Mouse (Mus musculus) midbrain, embryonic 16.5 days (tissue): ENCODE data around the gene Rnf182. TPM values are rescaled to one million over a fixed set of nuclear protein-coding genes. Genes with fewer than 3 reads are reported as not detected.

Experiments
- ATAC-seq: fragments of 200-750 bp; cut with Nextera tagmentation; 2 replicates; pipeline ENCODE4 v1.8.0; 2017; ENCODE audit warnings: moderate TSS enrichment
- H3K27ac ChIP-seq: fragments of 300-500 bp; sonication (generic); 2 replicates; pipeline ENCODE4 v1.5.1; 2014; ENCODE audit warnings: mild to moderate bottlenecking, low read length, mixed read lengths
- H3K27me3 ChIP-seq: fragments of 300-500 bp; sonication (generic); 2 replicates; pipeline ENCODE4 v1.6.1; 2014; ENCODE audit warnings: low read depth, low read length, mixed read lengths; ENCODE audit not compliant: control insufficient read depth, insufficient read depth
- H3K36me3 ChIP-seq: fragments of 300-500 bp; sonication (generic); 2 replicates; pipeline ENCODE4 v1.6.1; 2014; ENCODE audit warnings: mild to moderate bottlenecking, low read length, moderate library complexity, mixed read lengths; ENCODE audit not compliant: control insufficient read depth, insufficient read depth
- H3K4me1 ChIP-seq: fragments of 300-500 bp; sonication (generic); 2 replicates; pipeline ENCODE4 v1.6.1; 2014; ENCODE audit warnings: mild to moderate bottlenecking, low read length, mixed read lengths; ENCODE audit not compliant: control insufficient read depth, insufficient read depth
- H3K4me2 ChIP-seq: fragments of 300-500 bp; sonication (generic); 2 replicates; pipeline ENCODE4 v1.6.1; 2014; ENCODE audit warnings: mild to moderate bottlenecking, low read length, mixed read lengths
- H3K4me3 ChIP-seq: fragments of 300-500 bp; sonication (generic); 2 replicates; pipeline ENCODE4 v1.5.1; 2014; ENCODE audit warnings: low read depth, mild to moderate bottlenecking, low read length, moderate library complexity, mixed read lengths
- H3K9ac ChIP-seq: fragments of 300-500 bp; sonication (generic); 2 replicates; pipeline ENCODE4 v1.6.1; 2014; ENCODE audit warnings: low read depth, low read length, mixed read lengths
- H3K9me3 ChIP-seq: fragments of 300-500 bp; sonication (generic); replicated peaks from 2 replicates; pipeline ENCODE4 v1.6.1; 2014; ENCODE audit warnings: mild to moderate bottlenecking, low read length, mixed read lengths; ENCODE audit not compliant: control insufficient read depth, poor library complexity, severe bottlenecking
- WGBS: fragments of 180-500 bp; shearing (Covaris S2); extraction: QIAGEN DNeasy Blood & Tissue Kit; methylation state at CpG from one replicate; pipeline ENCODE4 v1.1.7; 2014; 5-methylcytosine and 5-hydroxymethylcytosine counted together
- polyA plus RNA-seq: library from polyadenylated mRNA; unstranded; fragments of >200 nt; fragmentation: Nextera tagmentation; extraction: Ambion mirVana; gene quantifications from 2 replicates; pipeline ENCODE4 v1.2.1, GENCODE M21; 2015

Gene Rnf182
- polyA plus RNA-seq, 1 experiment from 2014 or later = 32.7 TPM

GRCm38 (mm10) chr13:43627922-43628321 is 12.4 kb downstream of the Rnf182 start:
- Histone ChIP-seq H3K4me1 (no peaks in the 10 kb centered on the region), H3K9ac (no peak overlapping the region), H3K36me3 (no peaks in the 10 kb centered on the region), H3K4me3 (no peak overlapping the region), H3K9me3 (no peaks in the 10 kb centered on the region), H3K27ac (no peak overlapping the region), H3K27me3 (no peaks in the 10 kb centered on the region), H3K4me2 (no peak overlapping the region)
- WGBS = 87% methylated on average over 5 of the region's 5 CpGs
- ATAC-seq = no peak

DNA sequence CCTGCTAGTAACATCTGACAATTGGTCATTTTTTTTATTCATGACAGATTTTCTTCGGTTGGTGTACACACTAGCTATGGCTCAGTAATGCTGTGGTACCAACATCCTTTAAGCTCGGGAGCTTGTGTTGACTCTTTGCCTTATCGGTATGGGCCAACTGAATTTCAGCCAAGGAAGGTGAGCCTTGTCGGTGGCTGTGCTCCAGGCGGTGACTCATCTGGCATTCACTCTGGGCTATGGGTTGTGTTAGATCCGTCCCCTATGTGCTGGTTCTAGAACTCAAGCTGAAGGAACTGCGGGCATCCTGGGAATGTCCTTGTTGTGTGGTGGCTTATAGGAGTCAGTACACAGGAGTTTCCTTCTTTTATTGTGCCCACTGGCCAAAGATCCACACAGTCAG is 14.3 kb downstream of the Rnf182 start:
- no peak overlapping the region for H3K4me3 ChIP-seq
- no peaks in the 10 kb centered on the region for H3K27me3 ChIP-seq
- H3K4me1 ChIP-seq = no peaks in the 10 kb centered on the region
- no peak overlapping the region for H3K4me2 ChIP-seq
- H3K36me3 ChIP-seq = no peaks in the 10 kb centered on the region
- H3K9me3 ChIP-seq = no peaks in the 10 kb centered on the region
- no peak overlapping the region for H3K27ac ChIP-seq
- no peak for ATAC-seq
- WGBS = 92% methylated on average over 7 of the region's 7 CpGs
- H3K9ac ChIP-seq = no peak overlapping the region

- Histone ChIP-seq H3K4me2 (no peak overlapping the region), H3K9me3 (no peaks in the 10 kb centered on the region), H3K36me3 (no peaks in the 10 kb centered on the region), H3K27me3 (no peaks in the 10 kb centered on the region), H3K4me3 (no peak overlapping the region), H3K9ac (no peak overlapping the region), H3K4me1 (no peaks in the 10 kb centered on the region), H3K27ac (no peak overlapping the region)
- WGBS = 96% methylated on average over 6 of the region's 6 CpGs
- no peak for ATAC-seq
Measured at GRCm38 (mm10) chr13:43631266-43631665, 15.8 kb downstream of the Rnf182 start.

- Histone ChIP-seq H3K4me3 (no peak overlapping the region), H3K9ac (no peak overlapping the region), H3K4me2 (no peak overlapping the region), H3K27ac (no peak overlapping the region), H3K9me3 (no peaks in the 10 kb centered on the region), H3K36me3 (no peaks in the 10 kb centered on the region), H3K4me1 (no peaks in the 10 kb centered on the region), H3K27me3 (no peaks in the 10 kb centered on the region)
- no peak for ATAC-seq
- 88% methylated on average over 4 of the region's 4 CpGs for WGBS
Measured at GRCm38 (mm10) chr13:43633024-43633423, 17.5 kb downstream of the Rnf182 start.

- H3K4me3 ChIP-seq = no peak overlapping the region
- H3K4me2 ChIP-seq = no peak overlapping the region
- H3K9me3 ChIP-seq = no peaks in the 10 kb centered on the region
- no peak overlapping the region for H3K27ac ChIP-seq
- no peak for ATAC-seq
- H3K36me3 ChIP-seq = no peaks in the 10 kb centered on the region
- H3K27me3 ChIP-seq = no peaks in the 10 kb centered on the region
- no peak overlapping the region for H3K9ac ChIP-seq
- 84% methylated on average over 7 of the region's 7 CpGs for WGBS
- no peaks in the 10 kb centered on the region for H3K4me1 ChIP-seq
Measured at GRCm38 (mm10) chr13:43637720-43638119, 22.2 kb downstream of the Rnf182 start.

- peaks cover 16% of the 10 kb centered on the region for H3K4me1 ChIP-seq
- H3K27ac ChIP-seq = no peak overlapping the region
- 50% methylated on average over 1 of the region's 1 CpGs for WGBS
- no peaks in the 10 kb centered on the region for H3K36me3 ChIP-seq
- no peaks in the 10 kb centered on the region for H3K9me3 ChIP-seq
- H3K9ac ChIP-seq = no peak overlapping the region
- no peak overlapping the region for H3K4me3 ChIP-seq
- H3K27me3 ChIP-seq = no peaks in the 10 kb centered on the region
- no peak overlapping the region for H3K4me2 ChIP-seq
- no peak for ATAC-seq
Measured at GRCm38 (mm10) chr13:43644991-43645390, 29.5 kb downstream of the Rnf182 start.

- Histone ChIP-seq H3K4me2 (no peak overlapping the region), H3K4me3 (no peak overlapping the region), H3K27me3 (no peaks in the 10 kb centered on the region), H3K36me3 (no peaks in the 10 kb centered on the region), H3K9ac (no peak overlapping the region), H3K27ac (no peak overlapping the region), H3K4me1 (peaks cover 18% of the 10 kb centered on the region), H3K9me3 (no peaks in the 10 kb centered on the region)
- 36% methylated on average over 6 of the region's 6 CpGs for WGBS
- ATAC-seq = peak; percentile 36; the same call in 1 of the 2 replicates
Measured at GRCm38 (mm10) chr13:43648556-43648955, 33.0 kb downstream of the Rnf182 start.

GRCm38 (mm10) chr13:43651277-43651676 is 35.8 kb downstream of the Rnf182 start:
- no peak for ATAC-seq
- Histone ChIP-seq H3K36me3 (no peaks in the 10 kb centered on the region), H3K27me3 (no peaks in the 10 kb centered on the region), H3K9ac (no peak overlapping the region), H3K4me1 (peaks cover 18% of the 10 kb centered on the region), H3K4me2 (no peak overlapping the region), H3K27ac (no peak overlapping the region), H3K9me3 (no peaks in the 10 kb centered on the region), H3K4me3 (no peak overlapping the region)
- WGBS = 75% methylated on average over 3 of the region's 3 CpGs

DNA sequence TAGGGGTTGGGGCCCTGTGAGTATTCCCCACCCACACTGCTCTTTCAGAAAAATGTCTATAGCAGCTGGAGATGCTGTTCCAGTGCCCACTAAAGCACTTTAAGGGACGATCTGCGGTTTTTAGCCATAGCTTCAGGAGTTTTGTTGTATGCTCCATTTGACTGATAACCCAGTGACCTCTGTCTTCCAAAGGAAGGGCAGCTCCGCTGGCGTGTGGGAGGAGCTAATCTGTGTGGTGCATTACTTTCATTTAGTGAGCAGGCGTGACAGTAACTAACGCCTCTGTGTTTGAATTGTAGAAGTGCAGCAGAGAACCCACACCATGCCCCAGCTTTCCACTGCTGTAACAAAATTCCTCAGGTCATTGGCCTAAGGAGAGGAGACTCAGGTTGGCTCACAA is 38.6 kb downstream of the Rnf182 start:
- Histone ChIP-seq H3K9me3 (no peaks in the 10 kb centered on the region), H3K4me2 (no peak overlapping the region), H3K27me3 (no peaks in the 10 kb centered on the region), H3K27ac (no peak overlapping the region), H3K4me3 (no peak overlapping the region), H3K36me3 (no peaks in the 10 kb centered on the region), H3K9ac (no peak overlapping the region), H3K4me1 (peaks cover 4% of the 10 kb centered on the region)
- WGBS = 82% methylated on average over 6 of the region's 6 CpGs
- ATAC-seq = no peak

GRCm38 (mm10) chr13:43663225-43663624 is 47.7 kb downstream of the Rnf182 start:
- Histone ChIP-seq H3K36me3 (no peaks in the 10 kb centered on the region), H3K4me2 (no peak overlapping the region), H3K27ac (no peak overlapping the region), H3K4me3 (no peak overlapping the region), H3K9ac (no peak overlapping the region), H3K27me3 (no peaks in the 10 kb centered on the region), H3K9me3 (no peaks in the 10 kb centered on the region; the same call in 1 of the 2 replicates), H3K4me1 (no peaks in the 10 kb centered on the region)
- WGBS = 97% methylated on average over 4 of the region's 4 CpGs
- no peak for ATAC-seq
